ENCODE assay signal across 9 mouse cellular contexts in the genomic region with DNA sequence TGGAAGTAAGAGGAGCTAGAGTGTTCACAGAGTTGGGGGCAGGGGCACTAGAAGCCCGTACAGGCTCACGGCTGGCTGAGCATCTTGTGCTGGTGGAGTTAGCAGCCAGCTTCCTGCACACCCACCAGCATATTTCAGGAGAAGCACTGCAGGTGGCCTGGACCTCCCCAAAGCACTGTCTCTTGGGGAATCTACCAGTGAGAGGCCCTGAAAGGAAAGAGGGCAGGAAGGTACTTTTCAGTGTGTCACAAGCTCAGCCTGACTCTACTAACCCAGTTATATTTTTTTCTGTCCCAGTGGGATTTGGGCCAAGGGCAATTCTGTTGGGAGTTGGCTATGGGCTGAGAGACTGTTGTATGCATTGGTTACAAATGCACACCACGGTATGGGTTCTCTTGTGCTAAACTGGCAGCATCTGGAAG. TPM values are rescaled to one million over a fixed set of nuclear protein-coding genes. Genes with fewer than 3 reads are reported as not detected.
A peak's percentile ranks its signal among the peaks of the same experiment; 100 is the strongest.
DNase-seq lines count a peak whose midpoint lies in the region; ATAC-seq and TF ChIP-seq lines count a peak whose summit lies in the region.
"Had no signal": no experiment of that assay in that cellular context is flagged by ENCODE, and none has a peak within 500 bp of the region (broad histone marks: within the 10 kb centered on the region; RNA-seq: fewer than 3 reads in every experiment).

No protein-coding gene starts in this region.

- H3K36me3 ChIP-seq in heart, embryonic 15.5 days = no peaks in the 10 kb centered on the region
- H3K36me3 ChIP-seq in lung, postnatal 0 days (ENCODE audit: insufficient read depth, low read length) = no peaks in the 10 kb centered on the region
- H3K36me3 ChIP-seq in embryonic facial prominence, embryonic 13.5 days = no peaks in the 10 kb centered on the region
- H3K36me3 ChIP-seq: midbrain, embryonic 12.5 days had no signal

- no peak overlapping the region for H3K27ac ChIP-seq in heart, embryonic 15.5 days
- peak overlapping the region; percentile 14; the same call in 1 of the 2 replicates for H3K27ac ChIP-seq in lung, postnatal 0 days (ENCODE audit: low read length)
- no peak overlapping the region for H3K27ac ChIP-seq in embryonic facial prominence, embryonic 13.5 days
- H3K27ac ChIP-seq: midbrain, embryonic 12.5 days had no signal

- peaks cover 12% of the 10 kb centered on the region for H3K4me1 ChIP-seq in heart, embryonic 15.5 days (replicated peaks)
- no peaks in the 10 kb centered on the region; the same call in 1 of the 2 replicates for H3K4me1 ChIP-seq in lung, postnatal 0 days (ENCODE audit: insufficient read depth, low read depth, low read length)
- H3K4me1 ChIP-seq in embryonic facial prominence, embryonic 13.5 days = 0 out of 2 replicates have a peak, but pooled peaks cover 3% of the 10 kb centered on the region

- no peak for ATAC-seq in heart, embryonic 15.5 days (replicated peaks; ENCODE audit: insufficient number of reproducible peaks, insufficient read depth, low FRiP score, low read depth)
- ATAC-seq in lung, postnatal 0 days = no peak
- ATAC-seq in embryonic facial prominence, embryonic 13.5 days (ENCODE audit: insufficient number of reproducible peaks, insufficient read depth, low FRiP score, low TSS enrichment, low read depth) = no peak

- peak overlapping the region; percentile 56 for H3K4me2 ChIP-seq in heart, embryonic 15.5 days
- H3K4me2 ChIP-seq in lung, postnatal 0 days (replicated peaks; ENCODE audit: low read depth, low read length) = peak overlapping the region; percentile 54
- peak overlapping the region; percentile 11; the same call in 1 of the 2 replicates for H3K4me2 ChIP-seq in embryonic facial prominence, embryonic 13.5 days
- H3K4me2 ChIP-seq: midbrain, embryonic 12.5 days had no signal

- DNase-seq in heart, adult 8-10 months (ENCODE audit: low spot score) = no peak
- no peak for DNase-seq in lung, postnatal 0 days (ENCODE audit: low spot score)
- no peak for DNase-seq in lung, postnatal 10 days
- DNase-seq in thymus, postnatal 0 days (ENCODE audit: low spot score) = peak; percentile 69
- no peak for DNase-seq in cerebellum, adult 9-11 months
- DNase-seq in cerebellum, postnatal 14 days = no peak

- no peak for TF ChIP-seq EP300 in lung, postnatal 0 days (IDR thresholded peaks at IDR 0.05)

- WGBS in heart, embryonic 15.5 days = 58% methylated on average over 3 of the region's 3 CpGs
- WGBS in lung, postnatal 0 days = 44% methylated on average over 3 of the region's 3 CpGs
- WGBS in embryonic facial prominence, embryonic 13.5 days = 66% methylated on average over 3 of the region's 3 CpGs

- H3K4me3 ChIP-seq in heart, embryonic 15.5 days = peak overlapping the region; percentile 48
- peak overlapping the region; percentile 40 for H3K4me3 ChIP-seq in lung, postnatal 0 days (ENCODE audit: low read depth, low read length)
- H3K4me3 ChIP-seq in embryonic facial prominence, embryonic 13.5 days = no peak overlapping the region
- H3K4me3 ChIP-seq: midbrain, embryonic 12.5 days had no signal

- no peak overlapping the region for H3K9ac ChIP-seq in heart, embryonic 15.5 days
- no peak overlapping the region for H3K9ac ChIP-seq in lung, postnatal 0 days (replicated peaks; ENCODE audit: low read depth)
- H3K9ac ChIP-seq in embryonic facial prominence, embryonic 13.5 days = no peak overlapping the region
- H3K9ac ChIP-seq: midbrain, embryonic 12.5 days had no signal

- no peaks in the 10 kb centered on the region for H3K27me3 ChIP-seq in heart, embryonic 15.5 days
- no peaks in the 10 kb centered on the region for H3K27me3 ChIP-seq in lung, postnatal 0 days (replicated peaks; ENCODE audit: insufficient read depth, low read length)
- no peaks in the 10 kb centered on the region for H3K27me3 ChIP-seq in embryonic facial prominence, embryonic 13.5 days
- H3K27me3 ChIP-seq: midbrain, embryonic 12.5 days had no signal

- no peaks in the 10 kb centered on the region for H3K9me3 ChIP-seq in heart, embryonic 15.5 days (replicated peaks)
- no peaks in the 10 kb centered on the region for H3K9me3 ChIP-seq in lung, postnatal 0 days (ENCODE audit: low read length)
- H3K9me3 ChIP-seq in embryonic facial prominence, embryonic 13.5 days = no peaks in the 10 kb centered on the region
- H3K9me3 ChIP-seq: midbrain, embryonic 12.5 days had no signal

- no peak for TF ChIP-seq CTCF in lung, postnatal 0 days (IDR thresholded peaks at IDR 0.05)

RNA-seq across cellular contexts. Expression of a gene that starts 1.8 kb away (rescaled TPM):
- 4.4 and 11.5 TPM in 2 replicates for polyA plus RNA-seq in heart, embryonic 15.5 days (2015; fragmentation: Nextera tagmentation; extraction: Ambion mirVana)
- total RNA-seq in heart, adult 8-10 months (2022) = 10 to 100 TPM in 1 of 4 experiments, 1 to 10 TPM in 3; 8.8 to 12.5 (median 9.7) TPM
- 13.5 and 13.6 TPM in 2 replicates for polyA plus RNA-seq in lung, postnatal 0 days (2015; fragmentation: Nextera tagmentation; extraction: Ambion mirVana)
- polyA plus RNA-seq in embryonic facial prominence, embryonic 13.5 days (2015; fragmentation: Nextera tagmentation; extraction: Ambion mirVana) = 3.6 and 5.9 TPM in 2 replicates
- polyA plus RNA-seq in thymus, postnatal 0 days (2015; fragmentation: Nextera tagmentation; extraction: Ambion mirVana) = 41.0 and 43.6 TPM in 2 replicates

RNA-seq across cellular contexts. Expression of a gene that starts 48.2 kb away (rescaled TPM):
- polyA plus RNA-seq in heart, embryonic 15.5 days (2015; fragmentation: Nextera tagmentation; extraction: Ambion mirVana) = 0.34 and 1.0 TPM in 2 replicates
- under 1 TPM; 0.46 to 0.59 (median 0.54) TPM for total RNA-seq in heart, adult 8-10 months (2022)
- 3.8 and 5.9 TPM in 2 replicates for polyA plus RNA-seq in lung, postnatal 0 days (2015; fragmentation: Nextera tagmentation; extraction: Ambion mirVana)
- 1.1 and 1.2 TPM in 2 replicates for polyA plus RNA-seq in embryonic facial prominence, embryonic 13.5 days (2015; fragmentation: Nextera tagmentation; extraction: Ambion mirVana)
- 0.10 and 0.18 TPM in 2 replicates for polyA plus RNA-seq in thymus, postnatal 0 days (2015; fragmentation: Nextera tagmentation; extraction: Ambion mirVana)
